Mouse (Mus musculus) cerebellum, adult 9-10 months (tissue): ENCODE data around the gene Arrdc3.

Source experiments
- DNase-seq: peaks from one replicate; pipeline ENCODE4 v3.0.0; 2022

Gene Arrdc3

GRCm38 (mm10) chr13:80921593-80922327 is 38.6 kb downstream of the Arrdc3 start:
- no peak for DNase-seq

GRCm38 (mm10) chr13:80928187-80928586 is 45.0 kb downstream of the Arrdc3 start:
- DNase-seq: no peak

GRCm38 (mm10) chr13:80930030-80930429 is 46.8 kb downstream of the Arrdc3 start:
- no peak for DNase-seq

- DNase-seq: no peak
Observed at GRCm38 (mm10) chr13:80932816-80933402, 49.7 kb downstream of the Arrdc3 start.

- no peak for DNase-seq
Observed at GRCm38 (mm10) chr13:80936426-80936825, 53.2 kb downstream of the Arrdc3 start.

GRCm38 (mm10) chr13:80939228-80939627 is 56.0 kb downstream of the Arrdc3 start:
- DNase-seq: no peak

- DNase-seq: no peak
Observed at GRCm38 (mm10) chr13:80939866-80940265, 56.7 kb downstream of the Arrdc3 start.

GRCm38 (mm10) chr13:80940421-80940820 is 57.2 kb downstream of the Arrdc3 start:
- no peak for DNase-seq

GRCm38 (mm10) chr13:80940860-80941630 is 57.9 kb downstream of the Arrdc3 start:
- DNase-seq: no peak

- DNase-seq: no peak
Observed at GRCm38 (mm10) chr13:80944532-80944931, 61.3 kb downstream of the Arrdc3 start.
